Mouse (Mus musculus): ENCODE measurements around the gene Fbrs. TPM values are rescaled to one million over a fixed set of nuclear protein-coding genes. Genes with fewer than 3 reads are reported as not detected.
"Not testable (repeated sequence)": the region's sequence is repeated elsewhere in the genome, so short reads cannot be mapped to it uniquely, and the experiment has no call there.

Gene Fbrs
- polyA plus RNA-seq, 2 experiments from 2014 or later, result 22.9 to 24.0 TPM

DNA sequence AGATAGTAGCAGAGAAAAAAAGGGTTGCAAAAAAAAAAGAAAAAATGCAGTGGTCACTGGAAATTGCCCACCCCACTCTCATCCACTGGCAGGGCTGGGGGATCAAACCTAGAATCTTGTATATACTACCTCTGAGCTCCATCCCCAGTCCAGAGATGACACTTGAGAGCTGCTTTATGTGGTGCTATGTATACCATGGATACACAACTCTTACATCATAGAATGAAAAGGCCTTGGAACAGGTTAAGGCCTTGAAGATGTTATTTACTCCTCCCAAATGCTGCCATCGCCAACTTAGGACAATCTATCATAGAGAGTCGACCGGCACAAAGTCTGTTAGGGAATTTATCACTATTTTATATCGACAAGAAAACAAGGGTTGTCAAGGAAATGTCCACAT is 2.1 kb upstream of the Fbrs start:
- no peak for ATAC-seq

GRCm38 (mm10) chr7:127477687-127478634 is 1.0 kb upstream of the Fbrs start:
- peak; percentile 78 for ATAC-seq

GRCm38 (mm10) chr7:127479318-127480225 is 573 bp downstream of the Fbrs start:
- no peak for ATAC-seq

GRCm38 (mm10) chr7:127480321-127480720 is 1.3 kb downstream of the Fbrs start:
- no peak for ATAC-seq

DNA sequence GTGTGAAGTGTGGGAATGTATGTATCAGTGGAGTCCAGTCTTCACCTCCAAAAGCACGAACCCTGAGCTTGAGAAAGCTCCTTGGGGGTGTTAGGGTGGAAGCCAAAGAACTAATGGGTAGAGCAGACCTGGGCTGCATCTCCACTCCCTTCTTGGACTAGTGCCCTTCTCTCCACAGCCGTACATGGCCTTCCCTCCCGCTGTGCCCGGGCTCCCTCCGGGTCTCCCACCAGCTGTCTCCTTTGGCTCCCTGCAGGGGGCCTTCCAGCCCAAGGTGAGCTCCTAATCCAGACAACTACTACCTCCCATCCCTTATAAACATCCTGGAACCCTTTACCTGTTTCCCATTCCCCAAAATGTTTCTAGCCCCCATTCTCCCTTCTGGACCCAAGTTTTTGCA is 6.4 kb downstream of the Fbrs start:
- ATAC-seq, result no peak

DNA sequence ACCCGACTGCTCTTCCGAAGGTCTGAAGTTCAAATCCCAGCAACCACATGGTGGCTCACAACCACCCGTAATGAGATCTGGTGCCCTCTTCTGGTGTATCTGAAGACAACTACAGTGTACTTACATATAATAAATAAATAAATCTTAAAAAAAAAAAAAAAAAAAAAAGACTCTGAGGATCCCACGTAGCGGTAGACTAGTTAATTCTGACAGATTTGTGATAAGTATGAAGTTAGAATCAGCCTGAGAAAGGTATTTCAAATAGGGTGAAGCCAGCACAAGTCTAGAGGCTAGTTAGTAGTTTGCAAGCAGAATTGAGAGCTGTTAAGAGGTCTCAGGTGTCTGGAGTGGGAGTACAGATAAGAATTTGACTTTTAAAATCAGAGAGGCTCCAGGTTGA is 9.4 kb downstream of the Fbrs start:
- ATAC-seq, result not testable (repeated sequence)

DNA sequence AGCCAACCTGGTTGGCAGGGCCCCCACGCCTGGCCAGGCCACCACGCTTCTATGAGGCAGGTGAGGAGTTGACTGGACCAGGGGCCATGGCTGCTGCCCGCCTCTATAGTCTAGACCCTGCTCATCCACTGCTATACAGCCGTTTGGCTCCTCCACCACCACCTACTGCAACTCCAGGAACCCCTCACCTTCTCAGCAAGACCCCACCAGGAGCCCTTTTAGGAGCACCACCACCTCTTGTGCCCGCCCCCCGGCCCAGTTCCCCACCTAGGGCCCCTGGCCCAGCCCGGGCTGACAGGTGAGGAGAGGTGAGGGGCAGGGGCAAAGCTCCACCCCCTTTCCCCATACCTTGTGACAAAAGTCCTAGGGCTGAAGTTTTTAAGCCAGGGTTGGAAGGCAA is 11.0 kb downstream of the Fbrs start:
- no peak for ATAC-seq

DNA sequence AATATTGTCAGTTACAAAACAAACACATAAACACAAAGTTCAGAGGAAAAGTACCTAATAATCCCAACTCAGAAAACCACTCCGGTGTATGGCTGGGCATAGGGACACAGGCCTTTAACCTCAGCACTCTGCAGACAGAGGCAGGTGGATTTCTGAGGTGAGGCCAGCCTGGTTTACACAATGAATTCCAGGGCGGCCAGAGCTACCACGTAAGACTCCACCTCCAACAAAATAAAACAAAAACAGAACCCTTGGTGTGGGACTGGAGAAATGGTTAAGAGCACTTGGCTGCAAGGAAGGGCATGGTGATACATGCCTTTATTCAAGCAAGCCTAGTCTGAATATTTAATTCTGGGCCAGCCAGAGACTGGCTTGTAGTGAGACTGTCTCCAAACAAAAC is 12.8 kb downstream of the Fbrs start:
- no peak for ATAC-seq

DNA sequence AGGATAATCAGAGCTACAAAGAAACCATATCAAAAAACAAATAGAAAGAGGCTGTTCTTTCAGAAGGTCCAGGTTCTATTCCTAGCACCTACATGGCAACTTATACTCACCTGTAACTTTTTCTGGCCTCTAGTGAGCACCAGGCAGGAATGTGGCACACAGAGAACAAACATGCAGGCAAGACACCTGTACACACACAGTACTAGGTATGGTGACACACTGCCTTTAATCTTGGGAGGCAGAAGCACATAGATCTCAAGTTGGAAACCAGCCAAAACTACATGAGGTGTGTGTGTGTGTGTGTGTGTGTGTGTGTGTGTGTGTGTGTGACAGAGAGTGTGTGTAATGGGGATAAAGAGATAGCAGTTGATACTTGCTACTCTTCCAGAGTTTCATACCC is 15.6 kb downstream of the Fbrs start:
- ATAC-seq, result no peak

DNA sequence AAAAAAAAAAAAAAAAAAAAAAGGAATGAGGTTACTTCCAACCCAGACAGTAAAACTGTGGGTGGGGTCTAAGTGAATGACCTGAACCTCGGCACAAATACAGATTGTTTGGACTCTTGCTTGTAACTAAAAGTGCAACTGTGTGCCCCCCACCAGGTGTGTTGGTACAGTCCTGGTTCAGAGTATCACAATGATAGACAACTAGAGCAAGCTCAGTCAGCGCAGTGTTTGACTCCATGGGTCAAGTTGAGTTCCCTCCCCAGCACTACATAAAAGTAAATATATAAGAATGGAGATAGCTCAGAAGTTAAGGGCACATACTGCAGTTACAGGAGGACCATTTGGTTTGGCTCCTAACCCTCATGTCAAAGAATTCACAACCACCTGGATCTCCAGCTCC is 18.4 kb downstream of the Fbrs start:
- no peak for ATAC-seq

- peak; percentile 54 for ATAC-seq
Observed at GRCm38 (mm10) chr7:127498407-127498806, 19.4 kb downstream of the Fbrs start.

- no peak for ATAC-seq
Observed at GRCm38 (mm10) chr7:127508291-127508690, 29.3 kb downstream of the Fbrs start.

GRCm38 (mm10) chr7:127509830-127510229 is 30.8 kb downstream of the Fbrs start:
- not testable (repeated sequence) for ATAC-seq

DNA sequence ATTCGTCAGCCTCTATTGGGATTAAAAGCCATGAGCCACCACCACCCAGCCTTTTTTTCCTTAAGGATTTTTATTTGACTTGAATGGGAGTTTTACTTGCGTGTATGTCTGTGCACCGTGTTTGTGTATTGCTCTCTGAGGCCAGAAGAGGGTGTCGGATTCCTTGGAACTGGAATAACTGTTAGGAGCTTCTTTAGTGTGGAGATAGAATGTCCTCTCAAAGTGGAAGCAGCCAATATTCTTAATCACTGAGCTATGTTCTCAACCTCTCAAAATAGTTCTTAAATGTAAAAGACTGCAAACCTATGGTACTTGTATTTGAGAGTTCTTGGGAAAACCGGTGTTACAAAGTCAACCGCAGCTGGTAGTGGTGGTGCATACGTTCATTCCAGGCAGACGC is 32.2 kb downstream of the Fbrs start:
- no peak for ATAC-seq

DNA sequence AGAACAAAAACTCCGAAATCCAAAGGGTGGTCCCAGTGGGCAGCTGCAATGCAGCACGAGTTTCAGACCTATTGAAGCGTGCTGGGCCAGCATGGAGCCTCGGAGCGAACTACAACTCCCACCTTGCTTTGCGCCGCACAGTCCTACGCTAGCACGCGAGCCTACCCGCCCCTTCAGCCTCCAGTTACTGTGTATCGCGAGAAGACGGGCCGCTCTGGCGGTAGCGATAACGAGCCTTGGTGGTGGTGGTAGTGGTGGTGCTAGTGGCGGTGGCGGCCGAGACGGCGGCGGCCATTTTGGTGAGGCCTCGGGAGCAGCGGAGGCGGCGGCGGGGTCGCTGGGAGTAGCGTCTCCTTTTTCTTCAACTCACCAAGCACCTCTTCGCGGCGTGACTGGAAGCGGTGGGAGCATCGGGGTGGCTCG is 32.8 kb downstream of the Fbrs start, which contains the start of gene Srcap:
Gene Srcap (plus strand): TSS at position 176 of the 423 bp plus-strand sequence.
- peak; percentile 94 for ATAC-seq

- peak; percentile 73 for ATAC-seq
Observed at GRCm38 (mm10) chr7:127512231-127513015, 33.4 kb downstream of the Fbrs start.

GRCm38 (mm10) chr7:127513016-127513390 is 34.0 kb downstream of the Fbrs start:
- no peak for ATAC-seq

DNA sequence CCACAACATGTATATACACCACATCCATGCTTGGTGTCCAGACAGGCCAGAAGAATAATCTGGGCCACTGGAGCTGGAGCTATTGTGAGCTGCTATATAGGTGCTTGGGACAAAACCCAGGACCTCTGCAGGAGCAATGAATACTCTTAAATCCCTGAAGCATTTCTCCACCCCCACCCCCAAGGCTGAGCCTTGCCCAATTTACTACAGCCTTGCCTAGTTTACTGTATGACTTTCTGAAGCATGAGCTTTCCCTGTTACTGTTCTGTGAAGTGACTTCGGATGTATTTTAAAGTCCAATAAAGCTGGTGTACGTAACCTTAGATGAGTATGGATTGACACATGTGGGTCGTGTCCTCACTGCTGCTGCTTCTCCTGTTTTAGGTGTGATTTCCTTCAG is 34.8 kb downstream of the Fbrs start:
- no peak for ATAC-seq

DNA sequence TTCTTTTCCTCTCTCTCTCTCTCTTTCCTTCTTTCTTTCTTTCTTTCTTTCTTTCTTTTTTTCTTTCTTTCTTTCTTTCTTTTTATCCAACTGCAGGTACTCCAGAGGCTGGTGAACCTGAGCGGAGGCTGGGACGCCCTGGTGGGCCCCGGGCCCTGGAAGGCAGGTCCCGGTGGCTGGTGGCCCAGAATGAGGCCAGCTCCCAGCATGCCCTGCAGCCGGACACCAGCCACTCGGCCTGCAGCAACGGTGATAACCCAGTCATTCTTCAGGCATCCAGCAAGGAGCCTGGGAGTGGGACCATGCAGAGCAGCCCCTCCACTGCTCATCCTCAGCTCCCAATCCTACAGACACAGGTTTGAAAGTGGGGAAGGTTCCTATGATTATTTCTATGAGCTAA is 36.8 kb downstream of the Fbrs start:
- ATAC-seq, result no peak

DNA sequence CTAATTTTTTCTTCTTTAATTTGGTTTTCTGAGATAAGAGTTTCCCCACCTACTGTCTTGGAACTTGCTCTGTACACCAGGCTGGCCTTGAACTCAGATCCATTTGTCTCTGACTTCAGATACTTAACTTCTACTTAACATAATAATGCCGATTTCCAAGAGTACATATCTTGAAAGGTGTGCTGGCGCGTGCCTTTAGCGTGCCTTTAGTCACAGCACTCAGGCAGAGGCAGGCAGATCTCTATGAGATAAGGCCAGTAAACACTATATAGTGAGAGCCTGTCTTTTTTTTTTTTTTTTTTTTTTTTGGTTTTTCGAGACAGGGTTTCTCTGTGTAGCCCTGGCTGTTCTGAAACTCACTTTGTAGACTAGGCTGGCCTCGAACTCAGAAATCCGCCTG is 37.3 kb downstream of the Fbrs start:
- ATAC-seq, result no peak

DNA sequence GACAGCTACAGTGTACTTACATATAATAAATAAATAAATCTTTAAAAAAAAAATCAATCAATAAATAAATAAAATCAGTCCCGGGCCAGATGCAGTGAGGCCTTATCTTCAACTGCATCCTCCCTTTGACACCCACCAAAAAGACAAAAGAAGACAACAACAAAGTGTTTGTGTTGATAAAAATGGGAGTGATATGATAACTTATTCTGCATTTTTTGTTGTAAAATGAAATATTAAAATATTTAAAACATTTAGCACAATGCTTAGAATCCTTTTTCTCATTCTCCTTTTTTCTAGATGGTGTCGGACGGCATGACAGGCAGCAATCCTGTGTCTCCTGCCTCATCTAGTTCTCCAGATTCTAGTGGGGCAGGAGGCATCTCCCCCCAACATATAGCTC is 40.3 kb downstream of the Fbrs start, which contains the start of gene Gm42715:
Gene Gm42715 (plus strand): TSS at position 301 of the 400 bp plus-strand sequence.
- ATAC-seq, result no peak
